Mouse (Mus musculus) adrenal gland, adult 10 weeks (tissue): ENCODE results near the gene AC170998.1. TPM values are rescaled to one million over a fixed set of nuclear protein-coding genes. Genes with fewer than 3 reads are reported as not detected.

ENCODE experiments used
- polyA plus RNA-seq: library from polyadenylated mRNA; stranded (reverse); fragments of 350-450 nt; fragmentation: Illumina TruSeq; extraction: RNeasy Lipid Tissue Mini Kit (QIAGEN cat#74804); gene quantifications from one replicate; pipeline ENCODE4 v1.2.3, GENCODE M21; 2014; ENCODE audit warnings: low read depth, low replicate concordance

The AC170998.1 gene
- polyA plus RNA-seq: 2.0 TPM

DNA sequence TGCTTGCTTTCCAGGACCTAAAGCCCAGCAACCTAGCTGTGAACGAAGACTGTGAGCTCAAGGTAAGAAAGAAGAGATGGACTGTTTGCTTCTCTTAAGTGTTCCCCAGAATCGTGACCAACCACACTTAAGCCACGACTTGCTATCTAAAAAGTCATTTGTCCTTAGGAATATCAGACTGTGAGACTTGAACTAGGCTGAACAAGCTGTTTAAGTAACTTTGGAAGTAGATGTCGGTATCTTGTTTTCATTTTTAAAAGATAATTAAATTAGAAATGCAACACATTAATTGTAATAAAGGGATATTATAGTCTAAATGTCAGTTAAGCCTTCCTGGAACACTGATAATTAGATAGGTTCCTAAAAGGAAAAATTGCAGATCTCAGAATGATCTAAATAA, at the start of gene AC170998.1:
TSS of gene AC170998.1 (plus strand) at position 301 of the 400 bp plus-strand sequence.

DNA sequence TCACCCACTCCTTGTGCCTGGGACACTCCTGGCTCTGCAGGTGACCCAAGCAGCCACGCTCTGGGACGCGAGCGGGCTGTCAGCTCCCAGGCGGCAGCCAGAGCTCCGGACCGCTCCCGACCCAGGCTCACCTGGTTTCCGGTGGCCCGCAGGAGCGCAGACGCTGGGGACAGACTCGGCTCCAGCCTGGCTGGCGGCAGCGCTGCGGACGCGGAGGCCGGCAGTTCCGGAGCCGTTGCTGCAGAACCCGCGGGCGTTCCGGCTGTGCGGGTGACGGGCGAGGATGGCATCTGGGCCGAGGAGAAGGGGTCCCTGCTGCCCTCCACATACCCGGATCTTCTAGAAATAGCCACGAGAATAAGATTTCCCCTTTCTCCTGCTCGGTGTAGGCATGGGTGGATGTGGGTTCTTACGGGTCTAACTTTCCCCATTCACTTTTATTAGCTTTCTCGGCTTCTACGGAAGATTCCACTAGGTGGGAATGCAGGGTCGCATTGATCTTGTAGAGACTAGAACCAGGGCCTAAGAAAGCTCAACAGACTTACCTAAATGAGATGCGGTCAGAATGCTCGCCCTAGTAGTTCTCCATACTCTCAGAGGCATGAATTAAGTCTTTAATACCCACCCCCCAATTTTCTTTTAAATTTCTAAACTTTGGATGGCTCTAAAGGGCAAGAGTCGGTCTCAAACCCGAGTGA, 36.1 kb upstream of the AC170998.1 start, which contains the start of gene Slc26a8:
TSS of gene Slc26a8 (minus strand) at position 648 of the 698 bp plus-strand sequence.

DNA sequence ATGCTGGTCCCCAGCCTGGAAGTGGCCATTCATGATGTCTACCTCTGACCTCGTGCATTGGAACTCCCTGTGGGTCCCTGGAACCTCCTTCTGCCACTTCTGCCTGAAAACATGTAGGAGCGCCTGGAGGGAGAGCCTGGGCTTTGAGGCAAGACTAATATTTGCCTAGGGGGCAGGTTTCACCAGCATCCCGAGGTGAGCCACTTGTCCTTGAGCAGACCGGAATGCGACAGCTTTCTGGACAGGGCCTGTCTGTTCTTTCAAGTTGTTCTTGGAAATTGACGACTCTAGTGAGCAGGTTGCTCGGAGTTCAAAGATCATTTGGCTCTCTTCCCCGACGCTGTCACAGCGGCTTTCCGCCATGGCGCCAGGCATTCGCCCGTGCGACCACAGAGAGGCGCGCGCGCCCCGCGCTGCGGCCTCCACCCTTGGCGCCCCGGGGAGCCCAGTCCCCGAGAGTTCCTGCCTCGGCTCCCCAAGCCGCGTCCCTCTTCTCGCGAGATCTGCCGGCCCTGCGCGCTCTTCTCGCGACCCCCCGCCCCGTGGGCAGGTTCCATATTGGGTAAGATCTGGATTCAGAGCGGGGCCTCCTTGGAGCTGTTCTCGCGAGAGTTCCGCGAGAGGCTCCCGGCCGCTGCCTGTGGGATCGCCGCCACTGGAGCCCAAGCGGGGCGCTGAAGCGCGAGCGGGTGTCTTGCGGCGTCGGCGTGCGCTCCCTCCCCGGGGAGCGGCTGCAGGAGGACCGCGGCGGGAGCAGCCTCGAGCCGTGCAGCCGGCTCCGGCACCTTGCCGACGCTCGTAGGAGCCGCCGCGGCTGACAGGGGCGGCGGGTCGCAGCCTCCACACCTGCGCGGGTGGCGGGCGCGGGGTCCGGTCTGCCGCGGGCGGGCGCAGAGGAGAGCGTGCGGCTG, 34.9 kb upstream of the AC170998.1 start, which contains the start of gene Mapk14:
TSS of gene Mapk14 (plus strand) at position 554 of the 911 bp plus-strand sequence.

DNA sequence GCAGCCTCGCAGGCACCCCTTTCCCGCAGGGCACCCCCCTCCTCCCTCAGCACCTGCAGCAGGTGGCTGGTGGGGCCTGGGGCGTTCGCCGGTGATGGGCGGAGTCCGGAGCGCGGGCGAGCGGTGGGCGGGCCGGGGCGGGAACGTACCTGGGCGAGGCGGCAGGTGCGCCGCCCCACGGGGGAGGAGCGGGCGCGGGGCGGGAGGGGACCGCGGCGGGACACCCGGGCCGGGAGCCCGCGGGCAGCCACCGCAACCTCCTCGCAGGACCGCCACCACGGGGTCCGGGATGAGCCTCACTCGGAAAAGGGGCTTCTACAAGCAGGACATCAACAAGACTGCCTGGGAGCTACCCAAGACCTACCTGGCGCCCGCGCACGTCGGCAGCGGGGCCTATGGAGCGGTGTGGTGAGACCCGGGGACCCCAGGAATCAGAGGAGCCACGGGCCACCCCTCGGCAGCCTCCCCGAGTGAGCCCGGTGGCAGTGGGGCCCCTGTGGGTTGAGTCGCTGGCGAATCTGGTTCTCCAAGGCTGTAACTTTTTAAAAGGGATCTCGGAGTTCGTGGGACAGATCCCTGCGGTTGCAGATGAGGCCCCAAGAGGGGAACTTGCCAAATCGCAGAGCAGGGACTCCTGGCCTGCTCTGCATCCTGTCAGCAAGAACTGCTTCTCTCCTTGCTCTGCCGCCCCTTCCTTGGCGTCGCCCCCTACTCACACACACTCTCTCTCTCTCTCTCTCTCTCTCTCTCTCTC, 43.4 kb downstream of the AC170998.1 start, which contains the start of gene Mapk13:
TSS of gene Mapk13 (plus strand) at position 177 of the 754 bp plus-strand sequence.

Other genes starting within 250 kb of the AC170998.1 start
- 60.7 TPM for gene Fkbp5, start 208.6 kb upstream of the AC170998.1 start, polyA plus RNA-seq
- not detected for gene Armc12, start 195.3 kb upstream of the AC170998.1 start, polyA plus RNA-seq
- not detected for gene Clpsl2, start 176.7 kb upstream of the AC170998.1 start, polyA plus RNA-seq
- 1.6 TPM for gene Clps, start 165.3 kb upstream of the AC170998.1 start, polyA plus RNA-seq
- 0.76 TPM for gene Lhfpl5, start 150.4 kb upstream of the AC170998.1 start, polyA plus RNA-seq
- gene Srpk1, start 103.4 kb upstream of the AC170998.1 start, polyA plus RNA-seq: 106 TPM
- 0.82 TPM for gene Slc26a8, start 35.9 kb upstream of the AC170998.1 start, polyA plus RNA-seq
- 77.4 TPM for gene Mapk14, start 34.8 kb upstream of the AC170998.1 start, polyA plus RNA-seq
- gene Mapk13, start 43.2 kb downstream of the AC170998.1 start, polyA plus RNA-seq: 10.0 TPM
- gene Brpf3, start 75.0 kb downstream of the AC170998.1 start, polyA plus RNA-seq: 41.6 TPM
- gene Pnpla1, start 132.3 kb downstream of the AC170998.1 start, polyA plus RNA-seq: not detected
- gene 4930539E08Rik, start 189.2 kb downstream of the AC170998.1 start, polyA plus RNA-seq: not detected
- not detected for gene Pxt1, start 217.8 kb downstream of the AC170998.1 start, polyA plus RNA-seq
- gene Kctd20, start 225.9 kb downstream of the AC170998.1 start, polyA plus RNA-seq: 42.3 TPM